Mouse (Mus musculus) cerebellum, postnatal 36 days (tissue): ENCODE results near the gene Plekhg2.

Experiments used
- DNase-seq, 2 experiments: peaks; one replicate each; pipeline ENCODE4 v3.0.0; 2021 to 2022; ENCODE audit warnings: mixed read lengths in 2 of 2

The Plekhg2 gene

DNA sequence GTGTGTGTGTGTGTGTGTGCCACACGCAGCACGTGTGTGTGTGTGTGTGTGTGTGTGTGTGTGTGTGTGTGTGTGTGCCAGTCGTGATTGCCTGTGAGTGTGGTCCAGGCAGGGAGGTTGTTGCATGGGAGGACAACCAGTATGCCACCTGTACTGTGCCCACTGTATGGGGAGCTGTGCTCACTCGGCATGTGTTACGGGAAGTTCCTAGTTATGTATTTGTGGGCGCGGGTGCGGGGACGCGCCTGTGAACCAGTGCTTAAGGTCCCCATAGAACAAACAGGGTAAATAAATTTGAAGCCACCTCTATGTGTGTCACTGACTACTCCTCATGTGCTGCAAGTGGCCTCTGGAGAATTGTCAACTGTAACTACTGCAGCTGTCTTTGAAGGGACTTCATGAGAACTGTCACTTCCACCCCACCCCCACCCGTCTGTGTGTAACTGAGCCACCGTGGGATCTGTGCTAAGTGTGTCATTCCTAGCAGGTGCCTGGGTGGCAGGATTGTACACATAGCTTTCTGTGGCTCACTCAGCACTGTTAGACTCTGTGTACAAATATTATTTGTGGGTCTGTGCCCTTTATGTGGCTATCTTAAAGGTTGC lies 10.1 kb upstream of the Plekhg2 start:
- no peak for DNase-seq

DNA sequence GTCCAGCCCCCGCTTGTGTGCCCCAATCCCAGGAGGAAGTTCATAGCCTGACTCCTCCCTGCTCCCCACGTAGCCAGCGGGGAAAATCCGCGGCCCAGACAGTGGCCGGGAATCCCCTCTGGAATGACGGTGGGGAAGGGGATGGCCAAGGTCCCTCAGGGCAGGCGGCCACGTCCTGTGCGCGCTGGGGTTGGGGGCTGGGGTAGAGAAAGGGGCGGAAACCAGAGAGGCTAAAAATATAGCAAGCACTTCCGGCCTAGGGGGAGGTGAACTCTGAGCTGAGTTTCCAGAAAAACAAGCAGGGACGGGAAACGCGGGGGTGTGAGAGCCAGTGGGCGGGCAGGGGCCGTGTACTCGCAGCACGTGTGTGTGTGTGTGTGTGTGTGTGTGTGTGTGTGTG lies 9.5 kb upstream of the Plekhg2 start:
- peak; percentile 27 for DNase-seq

DNA sequence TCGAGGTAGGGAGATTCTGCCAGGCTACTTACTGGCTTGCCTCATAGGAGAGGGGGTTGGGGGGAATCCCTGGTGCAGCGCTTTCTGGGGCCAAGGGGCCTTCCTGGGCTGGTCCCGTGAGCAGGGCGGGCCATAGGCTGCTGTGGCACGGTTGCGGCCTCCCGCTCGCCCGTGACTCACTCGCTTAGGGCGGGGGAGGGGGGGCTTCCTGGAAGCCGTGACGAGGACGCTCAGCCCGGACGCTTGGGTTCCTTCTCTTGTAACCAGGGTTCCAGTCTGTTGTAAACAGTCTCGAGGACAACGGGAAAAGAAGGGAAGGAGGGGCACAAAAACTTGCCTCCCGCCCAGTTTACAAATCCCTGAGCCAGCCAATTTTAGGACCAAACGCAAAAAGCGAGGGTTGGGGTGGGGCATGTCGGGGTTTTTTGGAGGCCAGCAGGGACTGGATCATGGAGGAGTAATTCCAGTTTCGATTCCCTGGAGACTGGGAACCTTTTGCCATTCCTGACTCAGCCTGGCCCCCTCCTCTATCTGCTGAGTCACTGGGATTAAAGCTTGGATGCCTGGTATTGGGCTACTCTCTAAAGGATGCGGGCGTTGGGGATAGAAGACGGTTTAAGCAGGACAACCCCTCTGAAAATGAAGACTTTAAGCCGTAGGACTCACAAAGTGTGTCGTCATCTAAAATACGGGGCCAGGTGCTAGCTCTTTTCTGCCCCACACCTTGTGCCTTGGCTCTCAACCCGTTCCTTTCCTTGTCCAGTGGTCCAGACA lies 8.8 kb upstream of the Plekhg2 start:
- DNase-seq: no peak

DNA sequence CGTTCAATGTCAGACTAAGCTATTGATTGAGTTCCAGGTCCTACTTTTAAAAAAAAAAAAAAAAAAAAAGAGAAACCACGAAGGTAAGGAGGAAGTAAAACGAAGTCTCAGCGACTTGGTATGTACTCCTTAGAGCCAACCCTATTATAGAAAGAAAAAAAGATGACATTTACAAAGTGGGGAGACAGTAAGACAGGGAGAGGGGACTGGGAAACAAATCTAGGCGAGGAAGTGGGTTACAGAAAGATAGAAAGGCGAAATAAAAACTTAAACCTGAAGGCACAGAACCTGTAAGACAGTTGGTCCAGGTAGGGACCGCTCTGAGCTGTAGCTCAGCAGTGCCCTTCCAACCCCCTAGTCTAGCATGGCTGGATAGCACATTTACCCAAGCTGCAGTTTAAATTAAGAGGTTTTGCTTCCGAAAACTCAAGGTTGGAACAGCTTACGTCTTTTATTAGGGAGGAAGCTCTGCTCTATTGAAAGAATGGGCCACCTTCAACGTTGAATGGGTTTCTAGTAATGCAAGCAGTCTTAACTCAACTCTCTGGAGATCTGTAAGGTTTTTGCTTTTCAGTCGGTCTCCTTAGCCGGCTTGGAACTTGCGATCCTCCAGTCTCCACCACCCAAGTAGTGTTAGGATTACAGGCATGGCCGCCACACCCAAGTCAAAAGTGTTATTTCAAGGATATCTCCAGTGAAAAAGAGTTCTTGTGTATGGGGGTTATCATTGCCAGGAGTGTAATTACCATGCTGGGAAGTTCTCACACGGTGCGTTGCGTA lies 8.0 kb upstream of the Plekhg2 start, which contains the start of gene Zfp36:
TSS of gene Zfp36 (minus strand) at position 17 of the 780 bp plus-strand sequence.
- no peak for DNase-seq

DNA sequence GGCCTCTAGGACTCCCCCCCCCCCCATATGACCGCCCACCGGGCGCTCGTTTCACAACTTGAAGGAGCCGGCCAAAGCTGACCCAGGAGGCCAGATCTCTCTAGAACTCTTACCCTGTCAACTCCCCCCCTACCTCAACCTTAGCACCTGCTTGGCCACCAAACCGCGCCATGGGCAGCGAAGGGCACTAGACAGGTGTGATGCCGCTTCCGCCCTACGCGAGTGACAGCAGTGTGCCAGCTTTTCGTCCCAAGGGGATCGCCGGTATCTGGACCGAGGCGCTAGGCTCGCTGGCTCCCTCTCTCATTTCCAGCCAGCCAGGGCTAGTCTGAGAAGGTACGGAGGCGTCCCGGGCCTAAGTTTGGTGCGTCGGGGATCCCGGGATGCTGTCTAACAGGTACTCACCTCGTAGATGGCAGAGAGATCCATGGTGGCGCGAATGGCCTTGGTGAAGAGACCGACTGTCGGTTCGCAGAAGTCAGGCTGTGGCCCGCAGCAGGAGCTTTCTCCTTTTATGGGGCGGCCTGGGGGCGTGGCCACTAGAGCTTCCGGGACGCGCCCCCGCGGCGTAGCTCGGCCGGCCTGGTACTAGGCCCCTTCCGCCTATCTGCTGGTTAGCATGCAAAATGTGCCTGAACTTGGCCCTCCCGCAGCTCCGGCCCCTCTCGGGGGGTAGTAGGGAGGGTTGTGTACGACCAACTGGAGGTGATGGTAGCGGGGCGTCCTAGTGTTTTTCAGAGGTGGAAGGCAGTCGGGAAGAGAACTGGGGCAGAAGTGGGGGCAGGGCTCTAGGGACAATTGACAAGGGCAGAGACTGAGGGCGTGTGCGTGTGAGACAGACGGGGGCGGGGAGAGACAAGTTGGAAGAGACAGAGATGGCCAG lies 6.6 kb upstream of the Plekhg2 start:
- DNase-seq: peak; percentile 51 to 64

DNA sequence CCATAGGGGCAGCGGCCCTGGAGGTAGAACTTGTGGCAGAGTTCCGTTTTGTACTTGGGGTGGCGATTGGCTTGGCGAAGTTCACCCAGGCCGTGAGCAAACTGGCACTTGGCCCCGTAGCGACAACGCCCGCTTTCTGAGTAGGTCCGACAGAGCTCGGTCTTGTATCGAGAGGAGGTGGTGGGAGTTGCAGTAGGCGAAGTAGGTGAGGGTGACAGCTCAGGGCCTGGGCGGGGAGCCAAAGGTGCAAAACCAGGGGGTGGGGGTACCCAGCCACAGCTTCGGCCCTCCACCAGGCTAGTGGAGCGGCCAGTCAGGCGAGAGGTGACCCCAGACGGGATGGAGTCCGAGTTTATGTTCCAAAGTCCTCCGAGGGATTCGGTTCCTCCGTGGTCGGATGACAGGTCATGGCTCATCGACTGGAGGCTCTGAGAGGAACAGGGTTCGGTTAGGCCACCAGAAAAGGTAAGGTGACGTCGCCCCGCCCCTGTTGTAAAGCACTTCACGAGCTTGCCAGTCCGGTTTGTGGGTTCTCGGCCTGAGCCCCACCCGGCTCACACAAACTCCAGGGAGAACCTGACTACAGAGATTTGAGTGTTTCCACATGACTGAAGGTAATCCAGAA lies 5.8 kb upstream of the Plekhg2 start:
- DNase-seq: no peak

DNA sequence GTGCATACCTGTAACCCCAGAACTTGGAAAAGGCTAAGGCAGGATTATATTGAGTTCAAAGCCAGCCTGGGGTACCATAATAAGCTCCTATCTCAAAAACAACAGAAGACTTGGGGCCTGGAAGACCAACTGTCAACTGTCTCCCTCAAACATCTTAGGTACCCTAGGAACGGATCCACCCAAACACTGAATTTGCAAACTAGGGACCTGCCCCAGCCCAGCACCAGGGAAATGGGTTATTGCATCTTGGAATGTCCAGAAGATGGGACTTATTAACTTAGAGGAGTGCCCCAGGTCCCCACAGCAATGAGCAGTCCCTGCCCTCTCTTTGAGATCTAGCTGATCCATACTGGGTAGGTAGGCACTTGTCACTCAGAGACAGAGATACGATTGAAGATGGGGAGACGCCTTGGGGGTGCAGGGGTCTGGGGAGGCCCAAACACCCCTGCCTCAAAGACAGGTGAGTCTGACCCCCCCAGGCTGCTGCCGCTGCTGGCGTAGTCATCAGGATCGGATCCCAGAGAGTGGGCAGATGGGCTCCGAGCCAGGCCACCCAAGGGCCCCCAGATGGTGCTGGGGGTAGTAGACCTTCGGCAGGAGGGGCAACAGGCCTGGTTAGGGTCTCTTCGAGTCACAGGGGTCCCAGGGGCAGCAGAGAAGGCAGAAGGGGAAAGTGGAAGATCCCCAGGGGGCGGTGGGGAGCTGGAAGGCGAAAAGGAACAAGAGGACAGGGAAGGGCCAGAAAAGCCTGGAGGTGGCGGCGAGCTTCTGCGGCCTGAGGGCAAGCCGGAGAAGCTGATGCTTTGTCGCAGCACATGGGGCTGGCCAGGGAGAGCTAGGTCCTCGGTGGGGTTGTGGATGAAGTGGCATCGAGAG lies 5.0 kb upstream of the Plekhg2 start:
- DNase-seq: no peak

DNA sequence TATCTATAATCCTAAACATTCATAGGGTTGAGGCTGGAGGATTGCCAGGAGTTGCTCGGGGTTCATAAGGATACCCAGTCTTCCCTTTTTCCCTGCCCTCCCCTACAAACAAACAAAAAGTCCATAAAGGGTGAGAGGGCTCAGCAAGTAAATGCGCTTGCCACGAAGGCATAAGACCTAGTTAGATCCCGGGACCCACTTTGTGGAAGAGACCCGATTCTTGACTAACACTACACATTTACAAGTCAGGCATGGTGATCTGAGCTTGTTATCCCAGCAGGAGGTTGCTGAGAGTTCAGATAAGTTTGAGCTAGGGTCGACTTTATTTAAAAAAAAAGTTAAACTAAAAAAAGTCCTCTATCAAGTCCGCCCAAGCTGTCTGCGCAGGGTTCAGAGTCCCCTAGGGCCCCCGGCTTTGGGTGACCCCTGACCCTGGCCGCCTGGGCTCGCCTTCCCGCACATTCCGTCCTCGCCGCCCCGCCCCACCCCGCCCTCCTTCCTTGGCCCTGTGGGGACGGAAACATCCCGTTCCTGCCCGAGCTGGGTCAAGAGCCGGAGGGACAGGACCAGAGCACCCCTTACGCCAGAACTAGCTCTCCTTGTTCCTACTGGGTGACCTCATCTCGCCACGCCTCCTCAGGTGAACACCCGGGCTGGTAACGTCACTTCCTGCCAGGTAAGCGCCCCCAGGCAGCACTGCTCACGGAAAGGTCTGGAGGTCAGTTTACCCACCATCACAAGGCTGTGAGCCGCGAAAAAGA lies 3.8 kb upstream of the Plekhg2 start:
- peak in 1 of 2 experiments; percentile 33 for DNase-seq

DNA sequence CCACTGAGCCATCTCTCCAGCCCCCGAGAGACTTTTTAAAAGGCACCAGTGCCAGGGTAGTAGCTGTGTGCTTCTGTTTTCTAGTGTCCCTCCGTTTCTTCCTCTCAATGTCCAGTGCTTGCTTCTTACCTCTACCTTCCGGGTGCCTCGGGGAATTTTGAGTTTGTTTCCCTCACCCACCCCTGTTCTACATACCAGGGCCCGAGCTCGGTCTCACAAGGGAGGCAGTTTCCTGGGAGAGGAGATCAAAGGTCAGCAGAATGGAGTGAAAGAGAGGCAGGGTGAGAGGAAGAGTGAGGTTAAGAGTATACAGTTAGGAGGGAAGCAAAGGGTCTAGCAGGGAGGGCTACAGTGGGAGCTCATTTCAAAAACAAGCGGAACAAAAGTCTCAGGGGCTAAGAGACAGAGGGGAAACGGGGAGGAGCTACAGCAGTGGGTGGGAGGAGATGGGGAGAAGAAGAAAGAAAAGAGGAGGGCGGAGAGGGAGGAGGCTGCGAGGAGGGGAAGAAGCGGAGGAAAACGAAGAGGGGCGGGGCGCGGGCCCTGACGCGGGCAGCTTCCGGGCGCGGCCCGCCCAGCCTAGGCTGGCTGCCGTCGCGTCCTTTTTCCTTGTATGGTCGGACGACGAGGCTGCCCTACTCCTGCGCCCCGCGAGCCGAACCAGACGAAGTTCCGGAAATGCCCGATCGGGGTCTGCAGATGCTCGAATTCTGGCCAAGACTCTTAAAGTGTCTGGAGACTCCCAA lies 3.0 kb upstream of the Plekhg2 start:
- DNase-seq: peak; percentile 51 to 64

DNA sequence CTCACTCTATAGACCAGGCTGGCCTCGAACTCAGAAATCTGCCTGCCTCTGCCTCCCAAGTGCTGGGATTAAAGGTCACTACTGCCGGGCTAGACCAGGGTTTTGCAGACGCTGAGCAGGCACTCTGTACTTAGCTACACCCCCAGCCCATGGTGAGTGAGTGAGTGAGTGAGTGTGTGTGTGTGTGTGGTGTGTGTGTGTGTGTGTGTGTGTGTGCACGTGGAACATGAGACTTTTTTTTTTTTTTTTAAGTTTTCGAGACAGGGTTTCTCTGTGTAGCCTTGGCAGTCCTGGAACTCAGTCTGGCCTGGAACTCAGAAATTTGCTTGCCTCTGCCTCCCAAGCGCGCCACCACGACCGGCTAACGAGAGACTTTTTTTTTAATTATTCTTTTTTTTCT lies 2.2 kb upstream of the Plekhg2 start:
- no peak for DNase-seq

DNA sequence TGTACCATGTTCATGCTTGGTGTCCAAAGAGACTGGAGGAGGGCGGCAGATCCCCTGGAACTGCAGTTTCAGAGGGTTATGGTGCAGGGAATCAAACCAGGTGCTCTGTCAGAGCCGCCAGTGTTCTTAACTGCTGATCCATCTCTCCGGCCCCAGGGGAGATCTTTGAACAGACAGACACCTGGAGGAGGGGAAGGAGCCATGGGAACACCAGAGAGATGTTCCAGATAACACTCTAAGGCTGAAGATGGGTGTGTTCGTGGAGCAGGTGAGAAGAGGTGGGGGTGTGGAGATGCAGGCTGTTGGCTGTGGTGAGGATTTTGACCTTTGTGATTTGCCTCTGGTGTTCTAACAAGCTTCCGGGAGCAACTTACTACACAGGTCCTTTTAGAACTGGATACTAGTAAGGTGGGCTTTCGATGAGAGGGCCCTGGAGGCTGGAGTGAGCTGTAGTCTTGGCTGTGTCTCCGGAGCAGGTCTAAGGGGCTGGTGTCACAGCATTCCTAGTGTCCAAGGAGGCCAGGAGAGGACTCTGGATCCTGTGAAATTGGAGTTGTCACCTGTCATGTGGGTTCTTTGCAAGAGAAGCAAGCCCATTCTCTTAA lies 1.6 kb upstream of the Plekhg2 start:
- DNase-seq: no peak

DNA sequence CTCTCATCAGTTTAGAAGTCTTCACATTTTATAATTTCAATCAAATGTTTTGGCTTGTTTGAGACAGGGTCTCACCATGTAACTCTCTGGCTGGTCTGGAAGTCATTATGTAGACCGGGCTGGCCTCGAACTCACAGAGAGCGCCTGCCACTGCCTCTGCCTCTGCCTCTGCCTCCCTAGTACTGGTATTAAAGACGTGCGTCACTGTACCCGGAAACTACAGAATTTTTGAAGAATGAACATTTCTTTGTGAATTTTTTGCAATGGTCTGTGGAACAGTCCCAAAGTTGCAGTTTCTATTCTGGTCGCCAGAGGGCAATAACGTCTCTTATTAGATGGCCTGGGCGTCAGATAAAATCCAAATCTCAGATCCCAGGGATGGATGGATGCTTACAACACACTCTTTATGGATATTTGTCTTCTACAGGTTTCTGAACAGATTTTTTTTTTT lies 757 bp upstream of the Plekhg2 start:
- peak; percentile 68 to 82 for DNase-seq

DNA sequence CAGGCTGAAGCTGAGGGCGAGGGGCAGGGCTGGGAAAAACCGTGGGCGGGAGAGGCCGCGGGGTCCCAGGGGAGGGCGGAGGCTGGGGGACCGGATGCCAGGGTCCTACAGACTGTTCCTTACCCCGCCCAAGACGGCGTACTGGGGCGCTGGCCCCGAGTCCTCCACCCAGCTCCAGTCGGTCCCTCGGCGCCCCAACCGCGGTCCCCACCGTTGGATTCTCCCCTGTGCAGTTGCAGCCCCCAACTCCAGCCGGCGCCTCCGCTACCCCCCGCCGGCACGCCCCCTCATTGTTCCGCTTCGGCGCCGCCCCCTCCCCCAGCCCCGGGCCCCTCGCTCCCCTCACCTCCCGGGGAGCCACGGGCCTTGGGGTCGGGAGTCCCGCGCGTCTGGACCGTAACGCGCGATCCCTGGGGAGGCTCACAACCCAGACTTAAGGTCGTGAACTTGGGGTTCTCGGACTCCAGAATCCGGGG lies 847 bp downstream of the Plekhg2 start:
- DNase-seq: no peak

DNA sequence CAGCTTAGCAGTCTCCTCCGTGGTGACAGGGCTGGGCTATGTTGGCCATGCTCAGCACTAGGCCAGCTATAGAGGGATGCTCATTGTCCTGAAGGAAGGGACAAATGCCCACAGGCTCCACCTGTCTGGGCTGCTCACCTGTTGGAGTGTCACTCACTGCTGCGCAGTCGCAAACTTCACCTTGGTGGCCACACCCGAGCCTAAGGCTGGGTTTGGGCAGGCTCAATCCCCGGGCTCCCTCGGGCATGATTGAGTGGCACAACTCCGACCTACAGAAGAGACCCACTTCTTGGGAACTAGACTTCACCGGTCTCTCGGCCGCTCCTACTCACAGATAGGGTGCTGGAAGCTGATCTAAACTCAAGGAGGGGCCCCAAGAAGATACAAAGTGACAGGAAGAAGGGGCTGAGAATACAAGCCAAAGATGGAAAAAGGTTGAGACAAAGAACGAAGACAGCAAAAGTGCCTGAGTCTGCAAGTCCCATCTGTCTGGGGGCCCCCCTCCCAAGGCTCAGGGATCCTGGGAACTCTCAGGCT lies 1.4 kb downstream of the Plekhg2 start:
- no peak for DNase-seq

DNA sequence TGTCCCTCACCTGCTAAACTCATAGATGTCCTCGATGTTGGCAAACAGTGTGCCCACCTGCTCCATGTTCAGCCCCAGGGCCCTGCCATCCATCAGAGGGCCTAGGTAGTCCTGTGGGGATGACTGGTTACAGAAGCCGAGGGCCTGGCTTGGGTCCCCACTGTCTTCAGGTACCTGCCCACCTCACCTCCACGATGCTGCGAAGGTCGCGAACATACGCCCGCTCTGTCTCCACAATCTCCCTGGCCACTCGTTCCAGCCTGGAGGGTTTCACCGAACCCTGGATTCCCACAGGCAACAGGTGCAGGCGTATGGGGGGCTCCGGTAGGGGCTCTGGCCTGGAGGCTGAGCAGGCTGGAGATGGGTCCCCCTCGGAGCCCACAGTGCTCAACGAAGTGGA lies 2.3 kb downstream of the Plekhg2 start:
- no peak for DNase-seq

DNA sequence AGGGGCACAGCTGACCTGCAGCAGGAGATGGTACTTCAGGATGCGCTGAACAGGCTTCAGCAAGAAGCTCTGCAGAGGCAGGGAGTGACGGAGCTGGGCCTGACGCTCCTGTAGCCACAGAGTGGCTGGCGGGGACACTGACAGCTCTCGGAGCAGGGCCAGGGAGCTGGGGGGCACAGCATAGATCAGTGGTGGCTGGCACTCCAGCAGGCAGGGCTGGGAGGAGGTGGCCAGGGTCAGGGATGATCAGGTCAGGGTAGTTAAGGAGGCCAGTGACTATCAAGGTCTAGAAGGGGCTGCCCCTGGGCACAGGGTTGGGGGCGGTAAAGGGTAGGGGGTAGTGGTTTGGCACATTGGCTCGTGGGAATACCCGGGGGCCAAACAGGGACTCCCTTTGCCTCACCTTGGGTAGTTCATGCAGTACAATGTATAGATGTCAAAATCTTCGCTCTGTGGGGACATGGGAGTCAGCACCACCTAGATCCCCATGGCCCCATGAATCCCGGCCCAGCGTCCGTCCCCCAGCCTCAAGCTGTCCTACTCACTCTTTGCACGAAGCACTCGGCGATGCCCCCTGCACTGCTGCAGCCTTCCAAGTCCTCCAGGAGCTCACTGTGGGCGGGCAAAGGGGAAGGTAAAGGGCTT lies 4.0 kb downstream of the Plekhg2 start:
- no peak for DNase-seq

DNA sequence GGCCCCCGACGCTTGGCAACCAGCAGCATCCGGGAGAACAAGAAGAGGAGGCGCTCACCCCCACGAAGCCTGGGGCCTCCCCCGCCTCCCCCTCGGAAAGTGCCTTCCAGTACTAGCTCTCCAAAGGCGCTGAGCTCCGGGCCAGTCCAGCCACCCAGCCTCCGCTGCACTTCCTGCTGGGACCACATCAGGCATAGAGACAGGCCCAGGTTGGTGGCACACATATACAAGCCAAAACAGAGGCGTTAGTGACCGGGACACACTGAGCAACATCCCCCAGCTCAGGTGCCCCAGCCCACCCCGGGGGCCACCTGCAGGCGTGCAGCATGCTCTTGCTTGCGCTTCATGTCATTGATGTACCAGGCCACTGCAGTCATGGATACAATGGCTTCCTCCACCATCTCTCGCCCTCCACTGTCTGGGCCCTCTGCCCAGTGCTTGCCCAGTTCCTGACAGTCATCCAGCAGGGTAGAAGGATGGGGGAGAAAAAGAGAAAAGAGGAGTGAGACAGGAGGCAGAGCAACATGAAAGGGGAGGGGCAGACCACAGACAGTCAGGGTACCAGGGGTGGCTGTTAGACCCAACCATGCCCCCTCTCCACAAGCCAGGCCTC lies 4.6 kb downstream of the Plekhg2 start:
- DNase-seq: no peak
